Mouse (Mus musculus) stomach, postnatal 0 days (tissue): ENCODE data around the gene Ptgds.

ENCODE experiments used
- CTCF ChIP-seq: IDR thresholded peaks from 2 replicates; pipeline ENCODE4 v1.5.1; 2016; ENCODE audit warnings: antibody characterized with exemption, low read depth, mild to moderate bottlenecking, moderate library complexity
- EP300 ChIP-seq: optimal IDR thresholded peaks from 2 replicates; pipeline ENCODE3; 2016; ENCODE audit warnings: antibody characterized with exemption

- TF ChIP-seq EP300 (no peak), CTCF (no peak)
These were observed 23.1 kb upstream of the Ptgds start for GRCm38 (mm10) chr2:25492988-25493387.
